Comparison of ENCODE assay signal across 13 mouse cellular contexts in genomic region chr12:80574318-80574717, GRCm38 (mm10). TPM values are rescaled to one million over a fixed set of nuclear protein-coding genes. Genes with fewer than 3 reads are reported as not detected.
DNase-seq lines count a peak whose midpoint lies in the region; ATAC-seq and TF ChIP-seq lines count a peak whose summit lies in the region.
"Had no signal": no experiment of that assay in that cellular context is flagged by ENCODE, and none has a peak within 500 bp of the region (broad histone marks: within the 10 kb centered on the region; RNA-seq: fewer than 3 reads in every experiment).

No protein-coding gene starts in this region.

- TF ChIP-seq POLR2A in cortical plate, adult 2 months (IDR thresholded peaks at IDR 0.05; ENCODE audit: extremely low read depth, insufficient read depth, low read length), result no peak

- H3K4me1 ChIP-seq in hindbrain, embryonic 10.5 days (replicated peaks), result peaks cover 21% of the 10 kb centered on the region
- peaks cover 8% of the 10 kb centered on the region for H3K4me1 ChIP-seq in hindbrain, embryonic 16.5 days (ENCODE audit: control insufficient read depth, insufficient read depth, low read depth, low read length)
- peaks cover 12% of the 10 kb centered on the region for H3K4me1 ChIP-seq in cortical plate, adult 2 months (ENCODE audit: control insufficient read depth, insufficient read depth, low read length)
- H3K4me1 ChIP-seq in heart, embryonic 16.5 days (ENCODE audit: control insufficient read depth, insufficient read depth, low read length), result peaks cover 15% of the 10 kb centered on the region
- H3K4me1 ChIP-seq in midbrain, postnatal 0 days (ENCODE audit: insufficient read depth, low read length), result 0 out of 2 replicates have a peak, but pooled peaks cover 4% of the 10 kb centered on the region

- no peak for DNase-seq in hindbrain, embryonic 10.5 days (ENCODE audit: low spot score)
- no peak for DNase-seq in midbrain, postnatal 0 days (ENCODE audit: low spot score)
- no peak for DNase-seq in adrenal gland, adult (ENCODE audit: inconsistent age in 2 of 2, low spot score in 1 of 2)
- no peak for DNase-seq in kidney, adult 9 months
- DNase-seq in liver, result no peak
- DNase-seq: kidney, adult 11 months had no signal

- no peaks in the 10 kb centered on the region for H3K9me3 ChIP-seq in hindbrain, embryonic 10.5 days
- H3K9me3 ChIP-seq in hindbrain, embryonic 16.5 days (ENCODE audit: control insufficient read depth, low read length), result no peaks in the 10 kb centered on the region
- no peaks in the 10 kb centered on the region for H3K9me3 ChIP-seq in heart, embryonic 16.5 days (replicated peaks; ENCODE audit: control insufficient read depth, low read length)
- H3K9me3 ChIP-seq in midbrain, postnatal 0 days (ENCODE audit: low read length), result no peaks in the 10 kb centered on the region

- WGBS in hindbrain, embryonic 10.5 days, result 84% methylated on average over 4 of the region's 4 CpGs
- WGBS in hindbrain, embryonic 16.5 days, result 95% methylated on average over 4 of the region's 4 CpGs
- 60% methylated on average over 4 of the region's 4 CpGs for WGBS in heart, embryonic 16.5 days
- WGBS in midbrain, postnatal 0 days, result 81% methylated on average over 4 of the region's 4 CpGs

- peak overlapping the region; percentile 66 for H3K27ac ChIP-seq in hindbrain, embryonic 10.5 days
- no peak overlapping the region for H3K27ac ChIP-seq in hindbrain, embryonic 16.5 days (ENCODE audit: low read depth, low read length)
- H3K27ac ChIP-seq in cortical plate, adult 2 months (ENCODE audit: insufficient read depth, low read length), result 0 out of 2 replicates have a peak overlapping the region, but pooled peaks have one; percentile 7
- peak overlapping the region; percentile 66 for H3K27ac ChIP-seq in heart, embryonic 16.5 days (ENCODE audit: low read length)
- H3K27ac ChIP-seq in midbrain, postnatal 0 days (ENCODE audit: low read depth, low read length), result peak overlapping the region; percentile 21

- no peaks in the 10 kb centered on the region; the same call in 1 of the 2 replicates for H3K27me3 ChIP-seq in hindbrain, embryonic 10.5 days (ENCODE audit: insufficient read depth, poor library complexity, severe bottlenecking)
- no peaks in the 10 kb centered on the region for H3K27me3 ChIP-seq in hindbrain, embryonic 16.5 days (replicated peaks; ENCODE audit: control insufficient read depth, insufficient read depth, low read length)
- no peaks in the 10 kb centered on the region for H3K27me3 ChIP-seq in heart, embryonic 16.5 days (ENCODE audit: control insufficient read depth, insufficient read depth, low read length)
- H3K27me3 ChIP-seq in midbrain, postnatal 0 days (ENCODE audit: insufficient read depth, low read length), result no peaks in the 10 kb centered on the region

- peaks cover 8% of the 10 kb centered on the region; the same call in 1 of the 2 replicates for H3K36me3 ChIP-seq in hindbrain, embryonic 10.5 days
- no peaks in the 10 kb centered on the region for H3K36me3 ChIP-seq in hindbrain, embryonic 16.5 days (ENCODE audit: control insufficient read depth, insufficient read depth, low read length)
- H3K36me3 ChIP-seq in heart, embryonic 16.5 days (ENCODE audit: control insufficient read depth, insufficient read depth), result no peaks in the 10 kb centered on the region
- no peaks in the 10 kb centered on the region; the same call in 1 of the 2 replicates for H3K36me3 ChIP-seq in midbrain, postnatal 0 days (ENCODE audit: insufficient read depth, low read length)

- no peak overlapping the region for H3K9ac ChIP-seq in hindbrain, embryonic 16.5 days (ENCODE audit: low read depth, low read length)
- H3K9ac ChIP-seq in heart, embryonic 16.5 days (ENCODE audit: low read length), result peak overlapping the region; percentile 61; the same call in 1 of the 2 replicates
- H3K9ac ChIP-seq in midbrain, postnatal 0 days (replicated peaks; ENCODE audit: low read length, poor library complexity, severe bottlenecking), result no peak overlapping the region

- H3K4me2 ChIP-seq in hindbrain, embryonic 16.5 days (ENCODE audit: low read length), result no peak overlapping the region
- peak overlapping the region; percentile 54 for H3K4me2 ChIP-seq in heart, embryonic 16.5 days (ENCODE audit: low read depth, low read length)
- no peak overlapping the region for H3K4me2 ChIP-seq in midbrain, postnatal 0 days (ENCODE audit: low read depth, low read length, poor library complexity, severe bottlenecking)
- H3K4me2 ChIP-seq: liver, embryonic 11.5 days had no signal

- H3K4me3 ChIP-seq in hindbrain, embryonic 10.5 days, result no peak overlapping the region
- no peak overlapping the region for H3K4me3 ChIP-seq in hindbrain, embryonic 16.5 days (ENCODE audit: low read length)
- no peak overlapping the region for H3K4me3 ChIP-seq in cortical plate, adult 2 months (ENCODE audit: insufficient read depth, low read length)
- no peak overlapping the region for H3K4me3 ChIP-seq in heart, embryonic 16.5 days (ENCODE audit: low read length)
- no peak overlapping the region for H3K4me3 ChIP-seq in midbrain, postnatal 0 days (ENCODE audit: low read depth, low read length)

- no peak for TF ChIP-seq CTCF in cortical plate, adult 2 months (IDR thresholded peaks at IDR 0.05; ENCODE audit: extremely low read depth, insufficient read depth, low read length)
- no peak for TF ChIP-seq CTCF in midbrain, postnatal 0 days (IDR thresholded peaks at IDR 0.05)

- no peak for ATAC-seq in hindbrain, embryonic 16.5 days
- ATAC-seq in heart, embryonic 16.5 days (replicated peaks; ENCODE audit: extremely low read depth, insufficient read depth, low FRiP score), result peak; percentile 69; the same call in 1 of the 2 replicates
- ATAC-seq in midbrain, postnatal 0 days (ENCODE audit: low FRiP score), result no peak
- ATAC-seq: CD4-positive, CD25-positive, alpha-beta regulatory T cell, adult 4 months; forebrain, embryonic 14.5 days had no signal

RNA-seq across cellular contexts. Expression of gene Galnt16, which starts 56.2 kb away (rescaled TPM):
- polyA plus RNA-seq in hindbrain, embryonic 10.5 days (2016; fragmentation: Nextera tagmentation; extraction: Ambion mirVana), result 17.7 and 18.9 TPM in 2 replicates
- 34.0 and 35.9 TPM in 2 replicates for polyA plus RNA-seq in hindbrain, embryonic 16.5 days (2015; fragmentation: Nextera tagmentation; extraction: Ambion mirVana)
- polyA plus RNA-seq in cortical plate, adult 2 months (2012; rRNA removed), result 30.7 and 32.5 TPM in 2 replicates
- 6.0 and 6.6 TPM in 2 replicates for polyA plus RNA-seq in heart, embryonic 16.5 days (2015; fragmentation: Nextera tagmentation; extraction: Ambion mirVana)
- 83.0 and 83.5 TPM in 2 replicates for total RNA-seq in midbrain, postnatal 0 days (2014; rRNA removed)
- 41.1 and 41.6 TPM in 2 replicates for polyA plus RNA-seq in midbrain, postnatal 0 days (2015; fragmentation: Nextera tagmentation; extraction: Ambion mirVana)
- total RNA-seq: common myeloid progenitor, adult 5-6 weeks had no signal
